Mouse (Mus musculus) brain, embryonic 14.5 days (tissue): ENCODE results near the gene Trpm3.

Source experiments
- CTCF ChIP-seq: fragments of 200-500 bp; IDR thresholded peaks from 2 replicates; pipeline ENCODE4 v1.5.1; 2012; ENCODE audit warnings: inconsistent platforms, mild to moderate bottlenecking, moderate library complexity, borderline replicate concordance; ENCODE audit not compliant: insufficient read depth, insufficient read length; ENCODE audit errors: extremely low read depth
- POLR2A ChIP-seq: fragments of 200-500 bp; IDR thresholded peaks from 2 replicates; pipeline ENCODE4 v1.6.1; 2012; ENCODE audit warnings: mild to moderate bottlenecking, inconsistent platforms, borderline replicate concordance; ENCODE audit not compliant: poor library complexity, insufficient read depth, insufficient read length, severe bottlenecking; ENCODE audit errors: extremely low read depth

GRCm38 (mm10) chr19:22965470-22965869 is 826.6 kb downstream of the Trpm3 start:
- TF ChIP-seq CTCF (no peak), POLR2A (no peak)
